Comparison of ENCODE assay signal across 22 mouse cellular contexts in genomic region chr12:85667071-85667470, GRCm38 (mm10). TPM values are rescaled to one million over a fixed set of nuclear protein-coding genes. Genes with fewer than 3 reads are reported as not detected.
A peak's percentile ranks its signal among the peaks of the same experiment; 100 is the strongest.
DNase-seq lines count a peak whose midpoint lies in the region; TF ChIP-seq lines count a peak whose summit lies in the region.
"Had no signal": no experiment of that assay in that cellular context is flagged by ENCODE, and none has a peak within 500 bp of the region (broad histone marks: within the 10 kb centered on the region; RNA-seq: fewer than 3 reads in every experiment).

No protein-coding gene starts in this region.

- DNase-seq in ES-CJ7 (ENCODE audit: low read depth, low spot score) (peak; percentile 52), R1 (ENCODE audit: low read depth, low spot score) (peak; percentile 33), ZHBTc4 (ENCODE audit: low read depth, low spot score) (peak; percentile 59)
- DNase-seq in gastrocnemius, postnatal 10 days: no peak
- DNase-seq in hindbrain, embryonic 10.5 days (ENCODE audit: low spot score): no peak
- DNase-seq in layer of hippocampus, adult 2 months (ENCODE audit: low spot score in 2 of 2): no peak
- DNase-seq: adrenal gland, adult 2 months; adrenal gland, adult 8-10 months; adrenal gland, postnatal 10 days; adrenal gland, postnatal 14 days; adrenal gland, postnatal 25 days; adrenal gland, postnatal 36 days; B cell, adult 2 months; cerebellum, adult 11 months; cerebellum, adult 11-12 months; cerebellum, adult 18-20 months; cerebellum, adult 2 months; cerebellum, adult 8-10 months; cerebellum, adult 9-10 months had no signal

- TF ChIP-seq CTCF in layer of hippocampus, adult 2 months (conservative IDR thresholded peaks at IDR 0.05): no peak

- no peaks in the 10 kb centered on the region for H3K36me3 ChIP-seq in hindbrain, embryonic 10.5 days
- H3K36me3 ChIP-seq: G1E had no signal

- H3K9me3 ChIP-seq in hindbrain, embryonic 10.5 days: no peaks in the 10 kb centered on the region

- H3K27ac ChIP-seq in hindbrain, embryonic 10.5 days: no peak overlapping the region
- no peak overlapping the region for H3K27ac ChIP-seq in layer of hippocampus, adult 2 months

- WGBS in hindbrain, embryonic 10.5 days: 92% methylated on average over 7 of the region's 7 CpGs

- no peak overlapping the region for H3K4me3 ChIP-seq in hindbrain, embryonic 10.5 days
- no peak overlapping the region for H3K4me3 ChIP-seq in layer of hippocampus, adult 2 months

- no peaks in the 10 kb centered on the region for H3K4me1 ChIP-seq in hindbrain, embryonic 10.5 days (replicated peaks)

- H3K27me3 ChIP-seq in hindbrain, embryonic 10.5 days (ENCODE audit: insufficient read depth, poor library complexity, severe bottlenecking): peaks cover 3% of the 10 kb centered on the region; the same call in 1 of the 2 replicates
- H3K27me3 ChIP-seq: CH12.LX, Patski had no signal

RNA-seq across cellular contexts. Expression of gene Batf, which starts 19.4 kb away (rescaled TPM):
- 1 to 10 TPM in 1 of 2 experiments, under 1 TPM in 1; 0.33 to 1.3 TPM for total RNA-seq in gastrocnemius, postnatal 10 days (2021)
- 2.2 and 2.5 TPM in 2 replicates for polyA plus RNA-seq in hindbrain, embryonic 10.5 days (2016; fragmentation: Nextera tagmentation; extraction: Ambion mirVana)
- under 1 TPM; 0.41 to 0.64 TPM for total RNA-seq in layer of hippocampus, adult 2 months (2021)
- total RNA-seq: adrenal gland, postnatal 25 days; G1E had no signal
- polyA plus RNA-seq: G1E, Patski had no signal

Comparison
In these comparisons a context has a peak if more than half of its experiments do, and no peak if none do; other contexts are left out.
1. DNase-seq: peak in ES-CJ7 (single experiment), R1 (single experiment) and ZHBTc4 (single experiment); none in gastrocnemius, postnatal 10 days (single experiment), hindbrain, embryonic 10.5 days (single experiment) and layer of hippocampus, adult 2 months (0 of 2).